Mouse (Mus musculus): ENCODE data around the gene Lsm2.

DNA sequence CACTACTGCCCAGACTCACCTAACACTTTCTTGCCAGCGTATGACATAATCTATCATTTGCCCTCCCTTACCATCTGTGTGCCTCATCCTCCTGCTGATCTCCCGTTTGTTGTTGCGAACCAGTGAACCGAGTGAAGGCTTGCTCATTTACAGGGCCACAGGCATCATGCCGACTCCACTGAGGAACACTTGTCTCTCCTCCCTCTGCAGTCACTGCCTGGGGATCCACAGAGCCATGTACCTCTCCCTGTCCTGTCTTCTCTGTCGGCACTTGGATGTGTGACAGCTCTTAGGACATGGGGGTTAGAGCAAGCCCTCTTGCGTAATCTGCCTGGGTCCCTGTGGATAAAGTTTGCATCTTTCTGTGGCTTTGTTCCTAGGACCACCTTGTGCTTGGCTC, 27.9 kb downstream of the Lsm2 start:
- TF ChIP-seq POLR2A (IDR thresholded peaks at IDR 0.05; ENCODE audit: low read depth, low read length) (no peak), CTCF (conservative IDR thresholded peaks at IDR 0.05; ENCODE audit: insufficient read depth, insufficient read length, low read depth, low read length) (no peak)

Measured in kidney, adult 2 months (tissue).